Mouse (Mus musculus) bone marrow, adult 2 months (tissue): ENCODE results near the gene Gm9903.

Experiments
- CTCF ChIP-seq: fragments of 200-500 bp; IDR thresholded peaks from 2 replicates; pipeline ENCODE4 v1.5.1; 2011; ENCODE audit warnings: low read length, control low read depth; ENCODE audit not compliant: control insufficient read depth, insufficient read depth
- POLR2A ChIP-seq: fragments of 200-500 bp; IDR thresholded peaks from 2 replicates; pipeline ENCODE4 v1.6.1; 2011; ENCODE audit warnings: low read depth, mild to moderate bottlenecking, control low read depth, low read length, borderline replicate concordance; ENCODE audit not compliant: control insufficient read depth

- TF ChIP-seq CTCF (no peak), POLR2A (no peak)
These were observed 15.3 kb upstream of the Gm9903 start for GRCm38 (mm10) chr5:33614391-33614790.
